Mouse (Mus musculus): ENCODE measurements around the gene Zfp940.

Zfp940 gene

DNA sequence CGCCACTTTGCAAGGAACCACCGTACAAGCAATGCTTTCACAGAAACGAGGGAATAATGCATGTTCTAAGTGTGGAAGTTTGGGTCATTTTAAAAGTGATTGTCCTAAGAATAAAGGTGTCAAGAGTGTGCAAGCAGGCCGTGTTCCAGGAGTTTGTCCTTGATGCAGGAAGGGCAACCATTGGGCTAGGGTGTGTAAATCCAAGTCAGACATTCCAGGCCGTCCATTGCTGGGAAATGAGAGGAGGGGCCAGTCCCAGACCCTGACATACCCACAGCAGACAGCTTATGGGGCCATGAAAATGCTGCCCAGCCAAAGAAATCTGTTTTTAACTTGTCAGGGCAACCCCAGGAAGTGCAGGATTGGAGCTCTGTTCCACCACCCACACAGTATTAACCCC lies 46.4 kb downstream of the Zfp940 start:
- DNase-seq = no peak

- no peak for DNase-seq
Observed at GRCm38 (mm10) chr7:29792906-29793305, 60.6 kb downstream of the Zfp940 start.

DNA sequence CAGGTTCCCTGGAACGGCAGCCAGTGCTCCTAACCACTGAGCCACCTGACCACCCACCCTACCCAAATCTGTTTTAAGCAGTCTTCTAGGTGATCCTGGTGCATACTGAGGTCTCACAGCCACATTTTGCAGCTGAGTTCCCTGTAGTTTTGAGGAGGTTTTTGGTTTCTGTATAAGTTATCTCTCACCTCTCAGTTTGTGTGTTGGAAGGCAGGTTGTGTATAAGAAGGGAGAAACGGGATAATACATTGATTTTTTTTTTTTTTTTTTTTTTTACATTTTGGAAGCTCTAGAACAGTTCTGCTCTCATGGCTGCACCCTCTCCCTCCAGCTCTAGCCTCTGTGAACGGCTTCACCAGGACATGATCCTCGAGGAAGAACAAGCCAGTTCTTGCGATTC lies 67.6 kb downstream of the Zfp940 start:
- DNase-seq = no peak

DNA sequence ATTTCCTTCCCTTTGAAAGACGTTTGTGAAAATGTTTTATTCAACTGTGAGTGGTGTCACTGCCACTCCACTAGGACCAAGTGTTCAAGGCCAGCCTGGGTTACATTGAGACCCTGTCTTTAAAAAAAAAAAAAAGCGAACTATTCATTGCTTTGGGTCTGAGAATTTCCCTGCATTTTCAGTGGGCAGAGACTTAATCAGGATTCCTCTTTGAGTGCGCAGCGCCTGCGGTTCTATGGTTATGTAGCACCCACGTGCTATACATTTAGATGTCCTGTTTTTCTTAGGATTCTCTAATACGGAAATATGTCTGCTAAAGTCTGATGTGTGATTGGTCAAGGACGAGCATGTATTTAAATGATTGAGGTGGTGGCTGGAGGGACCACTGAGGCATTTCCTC lies 68.4 kb downstream of the Zfp940 start:
- no peak for DNase-seq

DNA sequence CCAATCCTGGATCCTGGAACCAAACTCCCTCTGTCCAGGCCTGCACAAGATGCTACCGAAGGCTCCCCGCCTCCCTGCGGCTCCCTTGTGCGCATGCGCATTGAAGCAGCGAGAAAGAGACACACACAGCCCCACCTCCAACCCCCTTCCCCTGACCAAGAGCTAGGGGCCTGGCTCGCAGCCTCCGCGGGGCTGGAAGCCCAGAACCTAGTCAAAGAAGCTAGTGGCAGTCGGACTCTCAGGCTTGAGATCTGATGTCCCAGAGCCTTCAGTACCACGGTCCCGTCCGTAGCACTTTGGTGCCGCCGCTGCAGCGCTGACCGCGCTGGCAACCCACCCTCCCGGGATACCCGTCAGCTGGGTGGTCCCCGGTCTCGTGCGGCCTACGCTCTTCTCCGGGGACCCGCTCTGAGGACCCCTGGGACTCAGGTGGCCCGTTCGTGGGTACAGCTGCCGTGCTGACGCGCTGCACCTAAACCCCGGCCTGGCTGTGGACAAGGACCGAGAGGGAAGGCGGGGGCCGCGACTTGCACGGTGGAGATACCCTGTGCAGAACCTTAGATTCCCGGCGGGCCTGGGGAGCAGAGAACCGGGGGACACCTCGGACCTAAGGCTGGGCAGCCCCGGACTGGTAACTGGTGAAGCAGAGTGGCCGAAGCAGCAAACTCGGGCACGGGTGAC lies 69.5 kb downstream of the Zfp940 start, which contains the start of gene Zfp30:
Gene Zfp30 (plus strand): TSS at position 128 of the 681 bp plus-strand sequence.
- DNase-seq = peak; percentile 79

Data from lung, postnatal 14 days (tissue).